Mouse (Mus musculus): ENCODE data around the gene Psmc2. TPM values are rescaled to one million over a fixed set of nuclear protein-coding genes. Genes with fewer than 3 reads are reported as not detected.

Psmc2 gene
- total RNA-seq (2023): 10 to 100 TPM; 52.6 to 63.2 TPM

GRCm38 (mm10) chr5:21785053-21785452 is at the start of gene Psmc2, which contains the start of gene Dnajc2:
Gene Psmc2 (plus strand): TSS chr5:21785283.
Gene Dnajc2 (minus strand): TSS chr5:21785251.

DNA sequence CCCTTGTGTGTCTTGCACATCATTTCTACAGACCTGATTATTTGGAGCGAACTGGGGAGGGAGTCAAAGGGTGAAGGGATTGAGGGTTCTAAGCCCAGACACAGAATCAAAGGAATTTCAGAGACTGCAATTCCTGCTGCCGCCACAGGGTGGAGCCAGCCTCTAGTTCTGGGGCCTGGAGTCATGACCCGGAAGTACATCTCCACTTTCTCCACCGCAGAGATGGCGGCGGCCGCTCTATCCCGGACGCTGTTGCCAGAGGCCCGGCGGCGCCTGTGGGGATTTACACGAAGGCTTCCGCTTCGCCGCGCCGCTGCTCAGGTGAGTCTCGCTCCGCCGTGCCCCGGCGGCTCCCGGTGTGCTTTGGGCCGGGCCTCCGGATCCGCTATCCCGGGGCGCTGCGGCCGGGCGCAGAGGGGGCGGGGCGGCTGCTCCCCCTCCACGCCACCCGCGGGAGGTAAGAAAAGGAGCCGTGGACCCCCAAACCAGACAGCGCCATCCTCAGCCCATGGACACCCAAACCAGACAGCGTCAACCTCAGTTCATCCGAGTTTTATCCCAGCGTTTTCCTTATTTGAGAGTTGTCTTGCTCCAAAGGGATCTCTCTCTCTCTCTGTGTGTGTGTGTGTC is 48.0 kb upstream of the Psmc2 start, which contains the start of gene Pmpcb:
Gene Pmpcb, plus strand, starts transcription at position 186 of the 630 bp plus-strand sequence.

Other genes with a start within 250 kb of the Psmc2 start
- gene Lrrc17, start 241.7 kb upstream of the Psmc2 start, total RNA-seq (2023): not detected
- gene Fbxl13, start 139.6 kb upstream of the Psmc2 start, total RNA-seq (2023): not detected
- 10 to 100 TPM; 11.4 to 12.4 TPM for gene Armc10, start 139.5 kb upstream of the Psmc2 start, total RNA-seq (2023)
- gene Napepld, start 83.9 kb upstream of the Psmc2 start, total RNA-seq (2023): 1 to 10 TPM in 1 of 2 experiments, under 1 TPM in 1; 0.60 to 1.1 TPM
- gene Pmpcb, start 48.1 kb upstream of the Psmc2 start, total RNA-seq (2023): 10 to 100 TPM; 39.0 to 53.9 TPM
- gene Dnajc2, start within 50 bp of the Psmc2 start, total RNA-seq (2023): 10 to 100 TPM; 21.3 to 23.0 TPM
- not detected for gene Slc26a5, start 80.3 kb downstream of the Psmc2 start, total RNA-seq (2023)

Measured in neutrophil, adult 59 days (primary cell).